In the genomic region with DNA sequence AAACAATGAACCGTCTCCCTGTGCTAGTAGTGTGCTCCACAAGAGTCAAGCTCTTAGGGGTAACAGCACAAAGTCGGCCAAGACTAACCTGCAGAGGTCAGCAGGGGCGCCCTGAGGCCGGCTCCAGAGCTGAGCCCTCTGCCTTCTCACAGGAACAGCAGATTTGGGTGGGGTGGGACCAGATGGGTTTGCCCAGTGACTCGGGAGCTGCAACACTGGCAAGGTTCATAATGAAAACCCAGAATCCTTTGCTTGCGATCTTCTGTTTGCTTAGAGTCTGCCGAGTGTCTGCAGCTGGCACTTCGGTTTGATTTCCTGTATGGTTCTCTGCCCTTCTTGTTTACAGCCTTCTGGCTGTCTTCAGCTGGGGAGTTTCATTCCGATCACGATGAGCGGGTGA, we compare ENCODE assay signal across 15 mouse cellular contexts. TPM values are rescaled to one million over a fixed set of nuclear protein-coding genes. Genes with fewer than 3 reads are reported as not detected.
DNase-seq lines count a peak whose midpoint lies in the region; ATAC-seq lines count a peak whose summit lies in the region.
"Had no signal": no experiment of that assay in that cellular context is flagged by ENCODE, and none has a peak within 500 bp of the region (broad histone marks: within the 10 kb centered on the region; RNA-seq: fewer than 3 reads in every experiment).

No protein-coding gene starts in this region.

- H3K4me2 ChIP-seq in hindbrain, embryonic 12.5 days (replicated peaks), result no peak overlapping the region

- peak; percentile 90 for DNase-seq in heart, adult 11 months
- no peak for DNase-seq in heart, postnatal 10 days
- peak; percentile 32 for DNase-seq in ES-CJ7 (ENCODE audit: low read depth, low spot score)
- DNase-seq in thymus, postnatal 10 days (ENCODE audit: low spot score in 2 of 2), result peak; percentile 80 to 83
- no peak for DNase-seq in frontal cortex, postnatal 10 days (ENCODE audit: low spot score in 2 of 2)
- no peak for DNase-seq in layer of hippocampus, adult 11-12 months (ENCODE audit: low spot score)
- DNase-seq: cerebellum, postnatal 36 days; kidney, postnatal 25 days; right cerebral cortex, adult 18-20 months had no signal

- peak; percentile 43; the same call in 1 of the 2 replicates for ATAC-seq in megakaryocyte, adult 5-6 weeks (ENCODE audit: poor library complexity, severe bottlenecking)
- no peak for ATAC-seq in hindbrain, embryonic 12.5 days (ENCODE audit: low FRiP score)

- H3K4me3 ChIP-seq in hindbrain, embryonic 12.5 days, result no peak overlapping the region
- H3K4me3 ChIP-seq: erythroblast, embryonic 14.5 days; heart, adult 2 months; hindbrain, embryonic 10.5 days had no signal

- H3K27me3 ChIP-seq in hindbrain, embryonic 12.5 days, result no peaks in the 10 kb centered on the region

- no peaks in the 10 kb centered on the region for H3K4me1 ChIP-seq in hindbrain, embryonic 12.5 days

- no peak overlapping the region for H3K9ac ChIP-seq in hindbrain, embryonic 12.5 days
- H3K9ac ChIP-seq: liver, embryonic 14.5 days had no signal

- H3K27ac ChIP-seq in hindbrain, embryonic 12.5 days, result no peak overlapping the region
- H3K27ac ChIP-seq: heart, adult 2 months; hindbrain, embryonic 10.5 days; liver, embryonic 14.5 days had no signal

- H3K36me3 ChIP-seq in hindbrain, embryonic 12.5 days, result no peaks in the 10 kb centered on the region
- H3K36me3 ChIP-seq: hindbrain, embryonic 10.5 days had no signal

- intact Hi-C loops in heart, postnatal 10 days (cut with DNase I), result no loop called here

- H3K9me3 ChIP-seq in hindbrain, embryonic 12.5 days (replicated peaks), result no peaks in the 10 kb centered on the region
- H3K9me3 ChIP-seq: hindbrain, embryonic 10.5 days had no signal

- 73% methylated on average over 11 of the region's 11 CpGs for WGBS in hindbrain, embryonic 12.5 days

RNA-seq across cellular contexts. Expression of a gene that starts 10.2 kb away (rescaled TPM):
- total RNA-seq in heart, postnatal 10 days (2021), result under 1 TPM; 0.86 to 0.92 TPM
- 6.4 and 10.8 TPM in 2 replicates for total RNA-seq in megakaryocyte, adult 5-6 weeks (2015)
- total RNA-seq in megakaryocyte, adult 5-6 weeks (2017), result 9.3 and 10.5 TPM in 2 replicates
- 0.20 and 0.39 TPM in 2 replicates for polyA plus RNA-seq in hindbrain, embryonic 12.5 days (2016; fragmentation: Nextera tagmentation; extraction: Ambion mirVana)
- polyA plus RNA-seq: erythroblast, embryonic 14.5 days had no signal

Comparison
In these comparisons a context has a peak if more than half of its experiments do, and no peak if none do; other contexts are left out.
1. DNase-seq: peak in heart, adult 11 months (single experiment), ES-CJ7 (single experiment) and thymus, postnatal 10 days (2 of 2); none in heart, postnatal 10 days (0 of 2), frontal cortex, postnatal 10 days (0 of 2) and layer of hippocampus, adult 11-12 months (single experiment).